Mouse (Mus musculus) urinary bladder, adult 18-20 months (tissue): Measurements from ENCODE around the gene Fhdc1.

ENCODE experiments used
- DNase-seq, 2 experiments: peaks; one replicate each; pipeline ENCODE4 v3.0.0; 2022; ENCODE audit warnings: low spot score in 2 of 2, mixed read lengths in 2 of 2

The Fhdc1 gene

DNA sequence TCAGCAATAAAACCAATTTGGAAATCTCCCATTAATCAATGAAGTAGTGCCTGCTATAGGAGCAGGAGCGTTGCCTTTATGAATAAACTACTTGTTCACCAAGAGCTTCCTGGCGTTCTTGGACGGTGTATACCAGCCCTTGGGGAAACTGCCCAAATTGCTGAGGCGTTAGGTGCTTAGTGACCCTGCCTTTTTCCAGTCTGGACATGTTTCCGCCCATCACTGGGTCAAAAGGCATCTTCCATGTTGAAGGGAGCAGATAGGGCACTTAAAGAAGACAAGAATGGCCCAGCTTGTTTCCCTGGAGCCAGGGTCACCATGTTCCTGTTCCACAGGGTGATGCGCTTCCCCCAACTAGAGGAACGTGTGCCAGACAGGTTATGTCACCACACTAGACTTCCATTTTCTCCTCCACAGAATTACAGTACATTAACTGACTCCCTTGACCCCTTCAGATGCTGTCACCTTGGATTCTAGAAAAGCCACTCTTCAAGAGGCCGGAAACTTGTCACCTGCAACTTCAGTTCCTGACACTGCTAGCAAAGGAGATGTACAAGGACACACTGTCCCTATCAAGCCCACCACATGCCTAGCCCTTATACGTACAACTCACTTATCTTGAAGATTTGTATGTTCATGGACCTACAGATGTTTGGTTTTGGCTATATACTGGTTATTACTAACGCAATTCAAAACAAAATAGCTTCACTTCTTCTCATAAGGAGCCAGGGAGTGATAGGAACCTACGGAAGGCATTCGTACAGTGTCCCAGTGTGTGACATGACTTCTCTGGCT lies 5.1 kb downstream of the Fhdc1 start:
- DNase-seq, result no peak

DNA sequence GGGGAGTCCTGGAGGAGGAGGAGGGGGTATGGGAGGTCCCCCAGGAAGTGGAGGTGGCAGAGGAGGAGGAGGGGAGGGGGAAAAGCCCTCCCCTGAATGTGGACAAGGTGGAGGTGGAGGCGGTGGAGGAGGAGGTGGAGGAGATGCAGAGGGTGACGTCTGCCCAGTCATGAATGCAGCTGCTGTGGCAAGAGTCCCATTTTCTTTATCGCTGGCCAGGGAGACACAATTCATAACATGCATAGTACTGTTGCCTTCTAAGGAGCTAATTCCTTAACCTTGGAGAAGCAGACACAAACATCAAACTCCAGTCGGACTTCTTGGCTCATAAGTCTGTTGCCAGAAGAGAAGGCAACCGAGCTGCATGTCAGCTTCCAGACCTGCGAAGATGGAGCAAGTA lies 5.8 kb downstream of the Fhdc1 start:
- DNase-seq, result no peak

DNA sequence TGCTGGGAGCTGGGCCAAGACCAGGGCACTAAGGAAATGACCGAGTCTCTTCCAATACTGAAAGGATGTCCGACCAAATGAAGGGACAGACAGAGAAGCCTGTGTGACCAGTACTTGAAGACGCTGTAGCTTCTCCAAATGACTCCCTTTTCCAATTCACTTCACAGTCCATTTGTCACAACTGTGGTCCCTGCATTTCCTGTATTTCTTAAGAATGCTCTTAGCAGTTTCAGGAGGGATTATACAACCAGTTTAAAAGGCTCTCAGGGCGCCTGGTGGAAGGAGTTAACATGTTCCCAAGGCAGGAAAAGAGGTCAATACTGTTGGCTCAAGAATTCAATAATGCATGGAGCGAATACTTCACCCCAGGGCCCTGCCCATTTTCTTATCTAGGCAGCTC lies 7.3 kb downstream of the Fhdc1 start:
- DNase-seq, result no peak

DNA sequence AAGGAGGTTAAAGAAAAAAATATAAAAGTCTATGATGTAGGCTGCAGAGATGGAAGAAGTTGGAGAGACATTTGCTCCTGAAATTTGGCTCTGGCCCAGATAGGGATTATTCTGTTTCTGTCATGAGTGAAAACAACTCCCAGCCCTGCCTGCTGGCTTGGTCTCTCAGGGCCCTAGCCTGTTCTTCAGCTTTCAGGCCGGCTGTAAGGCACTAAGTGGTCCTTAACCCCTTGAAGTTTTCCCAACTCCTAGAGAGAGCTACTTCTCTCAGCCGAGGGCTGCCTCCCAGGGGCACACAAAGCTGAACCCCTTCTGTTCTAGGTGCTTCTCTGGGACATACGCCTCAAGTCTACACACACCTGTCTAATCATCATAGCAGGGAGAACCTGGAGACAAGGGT lies 7.7 kb downstream of the Fhdc1 start:
- DNase-seq, result no peak

DNA sequence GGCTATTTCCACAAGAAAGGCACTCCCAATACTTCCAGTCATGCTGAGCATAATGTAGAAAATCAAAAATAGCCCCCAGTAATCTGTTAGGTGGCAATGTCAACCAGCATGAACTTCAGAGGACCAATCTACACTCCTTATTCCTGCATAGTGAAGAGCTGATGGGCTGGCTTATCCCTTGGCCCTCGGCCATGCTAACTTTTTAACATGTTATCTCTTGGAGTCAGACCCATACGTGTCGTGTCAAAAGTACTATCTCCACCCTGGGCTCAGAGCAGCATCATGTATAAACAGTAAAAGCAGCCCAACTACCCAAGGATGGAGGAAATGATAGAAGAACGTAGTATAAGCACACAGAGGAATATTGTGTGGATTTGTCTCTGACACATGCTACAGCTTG lies 9.1 kb downstream of the Fhdc1 start:
- no peak for DNase-seq

DNA sequence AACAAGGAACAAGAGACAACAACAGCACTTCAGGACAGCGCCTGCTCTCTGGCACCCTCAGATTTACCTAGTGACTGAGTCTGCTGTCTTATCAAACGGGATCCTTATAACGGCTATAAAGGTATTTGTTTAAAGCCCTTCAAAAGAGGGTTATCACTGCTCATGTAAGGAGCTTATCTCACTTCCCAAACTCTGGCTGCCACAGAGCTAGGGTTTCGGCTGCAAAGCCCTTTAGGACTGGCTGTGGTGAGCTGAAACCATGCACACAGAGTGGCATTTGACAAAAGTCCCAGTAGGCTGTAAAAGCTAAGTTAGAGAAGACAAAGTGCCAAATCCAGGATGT lies 12.1 kb downstream of the Fhdc1 start:
- no peak for DNase-seq

DNA sequence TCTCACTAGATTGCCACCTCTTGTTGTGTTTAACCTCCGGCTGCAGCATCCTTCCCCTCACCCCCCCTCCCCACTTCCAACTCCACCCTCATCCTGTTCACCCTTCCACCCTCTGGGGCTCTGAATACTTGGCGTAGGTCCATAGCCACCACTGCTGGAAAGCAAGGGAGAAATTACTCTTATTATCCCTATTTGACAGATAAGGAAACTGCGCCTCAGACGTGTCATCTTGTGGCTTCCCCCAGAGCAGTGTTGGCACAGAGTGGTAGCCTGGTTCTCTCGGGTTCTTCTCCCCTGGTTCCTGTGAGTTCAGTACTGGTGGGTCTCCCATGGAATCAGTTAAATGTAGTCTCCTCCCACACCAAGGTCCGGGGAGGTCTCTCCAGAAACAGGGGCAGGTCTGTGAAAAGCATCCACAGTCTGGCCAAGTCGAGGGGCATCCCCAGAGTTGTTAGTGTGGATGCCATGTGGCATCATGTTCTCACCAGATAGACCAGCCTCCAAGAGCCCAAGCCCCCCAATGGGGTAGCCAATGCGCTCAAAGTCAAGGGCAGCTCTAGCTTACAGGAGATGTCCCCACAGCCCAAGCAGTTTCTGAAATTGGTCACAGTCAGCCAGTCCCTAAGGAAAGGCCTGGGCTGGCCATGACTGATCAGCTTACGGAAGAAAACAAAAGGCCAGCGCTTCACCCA lies 12.7 kb downstream of the Fhdc1 start:
- DNase-seq, result no peak

DNA sequence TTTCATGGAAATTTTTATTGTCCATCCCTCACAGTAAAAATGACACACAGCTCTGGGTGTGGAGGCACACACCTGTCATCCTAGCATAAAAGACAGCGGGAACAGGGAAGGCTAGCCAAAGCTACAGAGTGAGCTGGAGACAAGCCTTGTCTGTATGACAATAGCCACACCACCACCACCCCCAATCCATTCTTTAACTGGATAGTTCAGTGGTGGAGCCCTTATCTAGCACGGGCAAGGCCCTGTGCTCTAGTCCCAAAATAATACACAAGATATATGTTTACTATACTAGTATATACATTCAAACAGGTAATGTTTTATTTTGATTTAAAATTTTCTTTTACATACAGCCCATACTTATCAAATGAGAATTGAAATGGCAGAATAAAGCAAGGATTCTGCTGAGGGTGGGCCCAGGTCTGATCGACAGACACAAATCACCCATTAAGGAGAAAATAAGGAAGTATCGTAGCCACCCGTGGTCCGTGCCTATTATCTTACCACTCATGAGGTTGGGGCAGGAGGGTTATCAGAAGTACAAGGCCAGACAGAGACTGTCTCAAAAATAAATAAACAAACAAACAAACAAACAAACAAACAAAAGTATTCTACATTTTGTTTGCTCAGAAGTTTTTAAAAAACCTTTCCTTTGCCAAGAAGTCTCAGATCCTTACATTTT lies 14.3 kb downstream of the Fhdc1 start:
- DNase-seq, result no peak

DNA sequence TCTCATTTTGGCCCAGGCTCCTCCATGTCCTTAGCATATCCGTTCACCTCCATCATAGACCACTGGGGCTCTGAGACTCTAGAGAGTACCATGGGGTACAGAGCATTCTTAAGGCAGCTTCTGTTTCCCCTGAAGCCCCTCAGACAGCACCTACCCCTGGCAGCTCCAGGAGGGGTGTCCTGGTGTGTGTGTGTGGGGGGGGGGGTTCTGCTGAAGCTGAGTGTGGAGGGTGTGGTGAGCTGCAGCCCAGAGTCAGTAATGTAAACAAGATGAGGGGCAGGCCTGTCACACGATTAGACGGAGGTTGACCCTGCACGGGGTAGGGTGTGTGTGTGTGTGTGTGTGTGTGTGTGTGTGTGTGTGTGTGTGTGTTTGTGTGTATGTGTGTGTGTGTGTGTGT lies 18.5 kb downstream of the Fhdc1 start:
- DNase-seq, result no peak

DNA sequence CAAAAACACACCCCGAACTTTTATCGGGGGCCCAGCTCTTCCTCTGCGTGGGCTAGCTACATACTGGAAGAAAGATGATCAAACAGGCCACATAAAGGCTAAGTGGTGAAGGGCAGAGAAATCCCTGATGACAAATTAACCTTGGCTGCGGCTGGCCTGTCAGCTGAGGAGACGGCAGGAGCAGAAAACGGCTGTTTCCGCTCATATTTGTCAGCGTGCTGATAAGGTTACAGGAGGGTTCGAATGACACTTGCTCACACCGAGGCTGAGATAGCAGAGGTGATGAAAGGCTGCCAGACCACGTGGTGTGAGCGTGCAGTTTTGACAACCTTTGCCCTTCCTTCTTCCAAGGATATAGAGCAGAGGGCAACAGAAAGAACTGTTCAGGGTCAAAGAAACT lies 19.3 kb downstream of the Fhdc1 start:
- no peak for DNase-seq

DNA sequence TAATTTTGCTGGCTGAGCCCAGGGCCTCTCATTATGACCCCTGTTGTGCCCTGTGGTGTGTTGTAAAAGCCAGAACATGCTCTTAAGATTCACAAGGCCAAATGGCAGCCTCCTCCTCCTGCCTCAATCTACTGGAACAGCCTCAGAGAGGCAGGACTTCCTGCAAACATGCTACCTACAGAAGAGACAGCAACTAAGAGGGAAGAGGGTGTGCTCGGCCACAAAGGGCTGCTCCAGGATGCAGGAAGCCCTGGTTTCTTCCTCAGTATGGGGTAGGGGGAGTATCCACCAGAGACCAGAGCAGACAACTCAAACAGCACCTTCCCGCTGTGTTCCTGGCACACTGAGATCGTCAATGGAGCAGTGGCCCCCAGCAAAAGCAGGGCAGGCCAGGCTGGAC lies 19.7 kb downstream of the Fhdc1 start:
- DNase-seq, result no peak

DNA sequence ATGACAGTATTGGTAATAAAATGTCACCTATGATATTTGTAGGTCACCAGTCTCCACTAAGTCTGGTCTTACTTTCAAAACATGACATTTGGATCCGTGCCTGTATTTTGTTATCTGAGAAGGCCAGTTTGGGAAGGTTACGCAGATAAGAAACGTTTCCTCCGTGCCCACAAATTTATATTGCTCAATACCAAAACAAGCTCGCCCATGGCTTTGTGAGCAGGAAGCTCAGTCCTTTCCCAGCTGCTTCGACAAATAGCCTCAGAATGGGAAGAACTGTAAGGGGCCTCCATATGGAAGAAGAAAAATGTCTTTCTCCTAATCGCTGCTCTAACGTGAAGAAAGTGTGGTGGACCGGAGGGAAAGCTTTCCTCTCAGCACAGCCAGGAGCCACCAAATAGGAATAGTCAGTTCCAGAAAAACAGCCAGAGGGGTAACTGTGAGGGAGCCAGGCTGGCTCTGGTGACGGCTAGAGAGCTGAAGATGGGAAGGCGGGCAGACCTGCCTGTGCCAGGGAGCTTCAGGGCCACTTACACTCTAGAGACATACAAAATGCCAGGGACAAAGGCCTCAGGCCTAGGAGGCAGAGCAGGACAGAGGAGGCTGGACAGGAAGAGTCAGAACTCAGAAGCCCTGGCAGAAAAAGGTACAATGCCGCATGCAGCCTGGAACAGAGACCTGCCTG lies 24.4 kb downstream of the Fhdc1 start:
- DNase-seq, result no peak

DNA sequence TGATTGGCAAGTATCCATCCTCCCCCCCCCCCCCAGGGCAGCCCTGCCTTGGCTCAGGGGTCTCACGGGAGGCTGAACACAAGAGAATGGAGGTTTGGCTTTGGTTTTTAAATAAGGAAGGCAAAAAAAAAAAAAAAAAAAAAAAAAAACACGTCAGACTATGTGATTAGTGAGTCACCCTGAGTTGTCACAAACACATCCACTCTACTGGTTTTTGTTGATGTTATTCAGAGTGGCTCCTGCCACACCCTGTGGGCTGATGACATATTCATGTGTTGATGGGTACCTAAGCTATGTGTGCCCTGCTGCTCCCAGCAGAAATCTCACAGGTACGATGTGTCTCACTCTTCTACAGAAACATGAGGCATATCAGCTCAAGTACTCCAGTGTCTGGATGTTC lies 29.6 kb downstream of the Fhdc1 start:
- no peak for DNase-seq

DNA sequence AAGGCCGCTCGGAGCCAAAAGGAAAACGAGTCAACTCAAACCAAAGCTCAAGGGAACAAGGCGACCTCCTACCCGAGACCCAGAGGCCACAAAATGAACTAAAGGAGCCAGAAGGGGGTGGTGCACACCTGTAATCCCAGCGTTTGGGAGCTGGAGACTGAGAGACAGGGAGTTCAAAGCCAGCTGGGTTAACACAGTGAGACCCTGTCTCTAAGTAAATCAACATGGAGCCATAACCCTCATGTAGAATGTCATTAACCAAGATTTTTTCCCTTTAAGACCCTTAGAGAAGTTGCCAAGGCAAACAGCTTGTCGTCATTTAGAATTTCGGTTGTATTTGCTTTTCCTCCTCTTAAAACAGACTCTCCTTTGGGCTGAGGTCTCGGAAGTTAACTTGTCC lies 31.2 kb downstream of the Fhdc1 start:
- no peak for DNase-seq

DNA sequence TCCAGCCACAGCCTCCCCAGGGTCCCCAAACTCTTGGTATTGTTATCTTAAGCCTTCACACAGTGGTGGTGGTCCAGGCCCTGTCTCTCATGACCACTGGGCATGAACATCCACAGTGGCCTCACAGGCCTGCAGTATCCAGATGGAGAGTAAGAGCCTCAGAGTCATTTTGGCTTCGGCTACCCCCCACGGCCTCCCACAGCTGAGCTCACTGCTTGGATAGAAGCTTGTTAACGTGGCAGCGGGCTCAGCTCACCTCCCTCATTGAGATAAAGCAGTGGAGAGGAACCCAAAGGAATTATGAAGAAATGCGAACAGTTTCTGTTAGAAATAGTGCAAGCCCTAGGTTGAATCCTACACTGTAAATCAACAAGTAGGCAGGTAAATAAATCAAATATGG lies 32.4 kb downstream of the Fhdc1 start:
- DNase-seq, result no peak

DNA sequence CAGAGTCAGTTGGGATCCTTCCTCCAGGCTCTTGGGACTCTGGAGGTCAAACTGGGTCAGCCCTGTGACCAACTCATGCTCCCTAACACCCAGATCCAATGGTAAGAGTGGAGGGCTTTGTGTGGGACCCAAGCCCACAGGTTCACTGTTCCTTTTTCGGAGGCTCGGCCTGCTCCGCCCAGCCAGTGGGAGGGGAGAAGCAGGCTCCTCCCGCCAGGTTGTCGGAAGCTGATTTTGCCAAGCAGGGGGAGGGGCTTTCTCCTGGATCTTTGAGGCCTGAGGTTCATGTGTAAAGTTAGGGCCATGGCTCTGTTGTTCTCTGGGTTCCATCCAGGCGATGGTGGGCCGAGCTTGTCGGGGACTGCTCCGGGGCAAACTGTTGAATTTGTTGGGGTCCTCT lies 34.4 kb downstream of the Fhdc1 start:
- DNase-seq, result no peak

DNA sequence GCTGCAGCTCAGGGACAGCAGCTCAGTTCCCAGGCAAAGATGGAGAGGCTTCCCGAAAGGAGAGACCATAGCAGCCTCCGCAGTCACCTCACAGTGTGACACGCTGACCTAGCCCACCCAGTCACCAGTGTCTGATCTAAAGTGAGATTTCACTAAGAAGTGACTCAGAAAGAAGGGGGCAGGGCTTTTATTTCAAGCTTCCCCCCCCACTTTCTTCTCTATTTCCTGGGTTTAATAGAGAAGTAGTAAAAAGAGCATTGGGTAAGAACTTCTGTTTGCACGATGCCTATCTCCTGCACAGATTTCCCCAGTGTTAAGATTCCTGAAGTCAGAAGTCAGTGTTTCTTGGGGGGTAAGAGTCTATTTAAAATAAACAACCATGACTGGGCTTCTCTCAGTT lies 37.3 kb downstream of the Fhdc1 start:
- DNase-seq, result no peak

DNA sequence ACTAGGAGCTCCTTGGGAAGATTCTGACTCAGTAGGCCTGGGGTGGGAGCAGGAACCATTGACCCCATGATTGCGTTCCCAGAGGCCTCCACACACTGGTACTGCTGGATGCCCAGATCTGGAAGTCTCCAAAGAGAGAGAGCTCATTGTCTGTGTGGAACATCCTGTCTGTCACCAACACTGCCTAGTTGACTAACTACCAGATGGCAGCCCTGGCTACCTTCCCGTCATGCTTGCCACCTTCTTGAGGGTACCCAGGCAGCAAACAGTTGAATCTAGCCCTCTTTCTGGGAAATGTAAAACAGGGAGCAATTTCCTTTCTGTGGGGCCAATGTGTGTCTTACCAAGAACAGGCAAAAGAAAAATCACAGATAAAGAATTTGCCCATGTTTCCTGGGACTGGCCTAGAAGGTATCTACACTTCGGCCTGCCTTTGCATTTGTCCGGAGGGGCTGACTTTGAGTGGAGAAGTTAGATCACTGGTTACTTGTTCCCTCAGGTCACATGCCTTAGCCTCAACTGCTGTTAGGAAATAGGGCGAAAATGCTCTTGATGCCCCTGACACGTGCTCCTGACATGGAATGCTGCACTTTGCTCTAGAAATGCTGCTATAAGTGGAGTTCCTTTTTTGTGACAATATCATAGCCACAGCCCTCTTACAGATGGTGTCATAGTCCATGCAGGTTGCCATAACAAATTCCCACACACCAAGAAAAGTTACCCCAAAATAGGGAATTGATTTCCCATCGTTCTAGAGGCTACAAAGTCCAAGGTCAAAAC lies 40.6 kb downstream of the Fhdc1 start:
- DNase-seq, result no peak

DNA sequence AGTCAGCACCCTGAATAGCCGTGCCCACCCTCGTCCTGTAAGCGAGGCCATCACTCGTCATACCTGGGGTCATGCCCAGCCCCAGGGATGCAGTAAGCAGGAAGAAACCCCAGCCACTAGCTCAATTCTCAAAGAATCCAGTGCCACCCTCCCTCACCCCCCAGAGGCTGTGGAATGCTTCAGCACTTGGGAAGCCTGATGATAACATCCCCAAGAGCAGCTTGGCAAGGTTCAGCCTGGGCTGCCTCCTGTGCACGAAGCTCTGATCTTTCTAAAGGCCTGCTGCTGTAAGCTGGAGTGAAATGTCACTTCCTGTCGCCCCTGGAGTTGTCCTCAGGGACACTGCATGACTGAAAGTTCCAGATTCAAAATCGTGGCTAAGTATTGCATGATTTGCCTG lies 41.4 kb downstream of the Fhdc1 start:
- no peak for DNase-seq

DNA sequence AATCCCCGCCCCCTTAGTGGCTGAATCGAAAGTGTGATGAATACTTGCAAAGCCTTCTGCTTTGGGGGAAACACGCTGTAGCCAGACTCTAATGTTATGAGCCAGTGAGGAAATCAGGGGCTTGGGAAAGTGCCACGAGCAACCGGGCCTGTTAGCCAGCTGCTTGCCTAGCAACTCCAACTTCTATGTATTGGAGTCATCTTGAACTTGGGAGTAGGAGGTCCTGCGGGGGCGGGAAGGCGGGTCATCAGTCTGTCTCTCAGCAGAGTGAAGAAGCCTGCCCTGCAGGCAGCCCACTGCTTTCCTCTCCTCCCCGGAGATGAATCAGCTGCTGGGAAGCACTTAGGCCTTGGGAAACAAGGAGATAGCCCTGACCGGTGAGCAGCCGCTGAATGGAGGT lies 42.1 kb downstream of the Fhdc1 start:
- peak in 1 of 2 experiments; percentile 60 for DNase-seq

DNA sequence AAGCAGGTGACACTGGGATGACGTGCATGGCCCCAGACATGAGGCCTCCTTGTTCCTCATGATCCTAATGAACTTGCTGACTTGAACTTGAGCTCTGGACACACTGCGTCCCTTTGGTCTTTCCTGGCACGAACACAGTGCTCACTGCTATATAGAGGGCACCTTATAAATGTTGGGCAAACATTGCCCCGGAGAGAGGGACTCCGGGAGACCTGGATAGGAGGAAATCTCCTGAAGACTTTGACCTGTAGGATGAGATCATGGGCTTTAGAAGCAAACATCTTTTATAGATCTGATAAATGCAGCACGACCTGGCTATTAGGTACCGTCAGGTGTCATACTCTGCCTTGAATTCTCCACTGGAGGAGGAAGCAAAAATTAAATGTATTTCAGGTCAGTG lies 43.3 kb downstream of the Fhdc1 start:
- no peak for DNase-seq
